Mouse (Mus musculus): ENCODE measurements at regions not wholly inside any gene's neighbourhood (a gene's known extent, or its start where the extent isn't known, plus 50 kb on each side); places are given as distances from the start of the nearest gene placed in this dataset.

- TF ChIP-seq CTCF (conservative IDR thresholded peaks at IDR 0.05; ENCODE audit: insufficient read depth, insufficient read length, low read depth, low read length) (no peak), POLR2A (IDR thresholded peaks at IDR 0.05; ENCODE audit: low read depth, low read length) (no peak)
These were observed 476.7 kb downstream of the Rpia start for GRCm38 (mm10) chr6:70315318-70315717.

All from kidney, adult 2 months (tissue).